Mouse (Mus musculus) hindbrain, embryonic 11.5 days (tissue): Measurements from ENCODE around the gene Wwox. TPM values are rescaled to one million over a fixed set of nuclear protein-coding genes. Genes with fewer than 3 reads are reported as not detected.

Experiments
- ATAC-seq: fragments of 200-750 bp; cut with Nextera tagmentation; 2 replicates; pipeline ENCODE4 v1.8.0; 2017; ENCODE audit warnings: mild to moderate bottlenecking, moderate TSS enrichment, moderate library complexity; ENCODE audit not compliant: low FRiP score
- DNase-seq: peaks from one replicate; pipeline ENCODE4 v3.0.0-alpha.2; 2015; ENCODE audit warnings: low spot score
- H3K27ac ChIP-seq: fragments of 300-500 bp; sonication (generic); 2 replicates; pipeline ENCODE4 v1.5.1; 2014; ENCODE audit warnings: mild to moderate bottlenecking, low read depth, low read length
- H3K27me3 ChIP-seq: fragments of 300-500 bp; sonication (generic); 2 replicates; pipeline ENCODE4 v1.6.1; 2014; ENCODE audit warnings: mild to moderate bottlenecking, low read length, moderate library complexity, mixed read lengths; ENCODE audit not compliant: control insufficient read depth, insufficient read depth
- H3K36me3 ChIP-seq: fragments of 300-500 bp; sonication (generic); 2 replicates; pipeline ENCODE4 v1.6.1; 2014; ENCODE audit warnings: mild to moderate bottlenecking, low read length, moderate library complexity, mixed read lengths; ENCODE audit not compliant: control insufficient read depth, insufficient read depth
- H3K4me1 ChIP-seq: fragments of 300-500 bp; sonication (generic); replicated peaks from 2 replicates; pipeline ENCODE4 v1.6.1; 2014; ENCODE audit warnings: low read length, mixed read lengths; ENCODE audit not compliant: control insufficient read depth, insufficient read depth
- H3K4me2 ChIP-seq: fragments of 300-500 bp; sonication (generic); replicated peaks from 2 replicates; pipeline ENCODE4 v1.6.1; 2014; ENCODE audit warnings: mild to moderate bottlenecking, low read depth, low read length
- H3K4me3 ChIP-seq: fragments of 300-500 bp; sonication (generic); 2 replicates; pipeline ENCODE4 v1.5.1; 2014; ENCODE audit warnings: low read depth, low read length
- H3K9ac ChIP-seq: fragments of 300-500 bp; sonication (generic); 2 replicates; pipeline ENCODE4 v1.6.1; 2014; ENCODE audit warnings: low read depth, low read length
- H3K9me3 ChIP-seq: fragments of 300-500 bp; sonication (generic); 2 replicates; pipeline ENCODE4 v1.6.1; 2016; ENCODE audit warnings: low read length; ENCODE audit not compliant: control insufficient read depth
- WGBS: fragments of 180-500 bp; shearing (Covaris S2); extraction: QIAGEN DNeasy Blood & Tissue Kit; methylation state at CpG from one replicate; pipeline ENCODE4 v1.1.7; 2014; 5-methylcytosine and 5-hydroxymethylcytosine counted together
- polyA plus RNA-seq: library from polyadenylated mRNA; unstranded; fragments of >200 nt; fragmentation: Nextera tagmentation; extraction: Ambion mirVana; gene quantifications from 2 replicates; pipeline ENCODE4 v1.2.1, GENCODE M21; 2014

Gene Wwox
- polyA plus RNA-seq, 1 experiment from 2014 or later, result 14.1 TPM

GRCm38 (mm10) chr8:115359701-115360100 lies 920.2 kb downstream of the Wwox start:
- no peaks in the 10 kb centered on the region for H3K9me3 ChIP-seq
- H3K27me3 ChIP-seq, result no peaks in the 10 kb centered on the region
- 56% methylated on average over 12 of the region's 12 CpGs for WGBS
- no peak for DNase-seq
- no peaks in the 10 kb centered on the region; the same call in 1 of the 2 replicates for H3K4me1 ChIP-seq
- H3K36me3 ChIP-seq, result no peaks in the 10 kb centered on the region
- no peak overlapping the region for H3K27ac ChIP-seq
- H3K4me3 ChIP-seq, result no peak overlapping the region
- no peak overlapping the region for H3K4me2 ChIP-seq
- ATAC-seq, result no peak
- H3K9ac ChIP-seq, result no peak overlapping the region

DNA sequence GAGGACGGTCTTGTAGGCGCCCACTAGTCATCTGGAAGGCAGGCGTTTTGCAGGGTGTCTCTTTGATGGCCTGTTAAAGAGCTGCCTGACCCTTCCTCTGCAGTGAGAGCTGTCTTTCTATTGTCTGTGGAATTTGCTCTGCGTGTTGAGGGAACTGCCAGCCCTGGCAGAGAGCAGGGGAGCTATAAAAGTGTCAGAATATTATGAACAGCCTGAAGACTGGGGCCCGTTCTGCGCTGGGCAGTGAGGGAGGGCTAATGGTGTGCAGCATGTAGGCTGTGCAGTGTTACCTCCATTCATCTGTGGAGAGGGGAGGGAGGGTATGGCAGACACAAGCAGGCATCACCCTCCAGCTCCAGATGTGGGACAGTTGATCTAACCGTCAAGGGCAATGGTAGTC lies 923.1 kb downstream of the Wwox start:
- DNase-seq (no peak), ATAC-seq (no peak)
- H3K36me3 ChIP-seq, result no peaks in the 10 kb centered on the region
- H3K27me3 ChIP-seq, result no peaks in the 10 kb centered on the region
- 63% methylated on average over 7 of the region's 7 CpGs for WGBS
- H3K27ac ChIP-seq, result no peak overlapping the region
- H3K4me3 ChIP-seq, result no peak overlapping the region
- no peak overlapping the region for H3K9ac ChIP-seq
- no peaks in the 10 kb centered on the region for H3K9me3 ChIP-seq
- no peaks in the 10 kb centered on the region for H3K4me1 ChIP-seq
- H3K4me2 ChIP-seq, result no peak overlapping the region

DNA sequence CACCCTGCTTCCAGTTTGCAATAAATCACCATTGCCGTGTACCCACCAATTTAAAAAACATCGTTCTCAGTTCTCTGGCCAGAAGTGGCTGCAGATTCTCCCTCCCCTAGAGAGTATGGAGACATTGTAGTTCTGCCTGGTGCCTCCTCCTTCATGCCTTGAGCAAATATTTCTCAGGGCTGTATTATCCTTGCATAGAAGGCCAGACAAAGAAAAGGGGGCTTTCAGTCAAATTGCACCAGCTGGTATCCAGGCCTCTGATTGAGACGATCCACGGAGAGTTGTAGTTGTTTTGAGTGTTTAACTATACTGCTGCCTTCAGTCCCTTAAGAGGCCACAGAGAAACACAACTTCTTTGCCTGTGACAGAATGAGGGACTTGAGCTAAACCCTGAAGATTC lies 935.5 kb downstream of the Wwox start:
- Histone ChIP-seq H3K9ac (no peak overlapping the region), H3K4me3 (no peak overlapping the region), H3K27ac (no peak overlapping the region), H3K36me3 (no peaks in the 10 kb centered on the region), H3K27me3 (no peaks in the 10 kb centered on the region), H3K9me3 (no peaks in the 10 kb centered on the region), H3K4me1 (no peaks in the 10 kb centered on the region), H3K4me2 (no peak overlapping the region)
- DNase-seq, result peak; percentile 28
- ATAC-seq, result no peak; the same call in 1 of the 2 replicates
- 38% methylated on average over 4 of the region's 4 CpGs for WGBS

GRCm38 (mm10) chr8:115375361-115376047 lies 936.0 kb downstream of the Wwox start:
- no peaks in the 10 kb centered on the region for H3K9me3 ChIP-seq
- no peaks in the 10 kb centered on the region for H3K4me1 ChIP-seq
- no peak overlapping the region for H3K27ac ChIP-seq
- H3K36me3 ChIP-seq, result no peaks in the 10 kb centered on the region
- no peak overlapping the region for H3K9ac ChIP-seq
- no peak for ATAC-seq
- no peak for DNase-seq
- 76% methylated on average over 8 of the region's 8 CpGs for WGBS
- H3K4me3 ChIP-seq, result no peak overlapping the region
- no peaks in the 10 kb centered on the region for H3K27me3 ChIP-seq
- H3K4me2 ChIP-seq, result no peak overlapping the region

DNA sequence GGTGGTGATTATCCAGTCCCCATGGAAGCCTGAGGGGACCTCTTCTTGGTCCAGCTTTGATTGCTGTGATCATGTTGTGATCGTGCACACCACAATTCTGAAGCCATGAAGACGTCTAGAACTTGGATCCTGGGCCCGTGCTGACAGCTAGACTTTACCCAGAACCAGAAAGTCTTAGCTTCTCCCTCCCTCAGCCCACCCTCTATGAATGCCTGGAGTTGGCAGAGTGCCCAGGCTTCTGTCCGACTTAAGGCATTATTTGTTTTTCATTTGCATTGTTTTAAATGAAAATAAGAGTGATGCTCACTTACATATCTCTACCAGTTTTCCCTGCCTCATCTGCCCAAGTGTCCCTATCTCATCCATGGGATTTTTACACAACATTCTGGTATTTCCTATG lies 937.9 kb downstream of the Wwox start:
- WGBS, result 77% methylated on average over 4 of the region's 4 CpGs
- ATAC-seq, result no peak

DNA sequence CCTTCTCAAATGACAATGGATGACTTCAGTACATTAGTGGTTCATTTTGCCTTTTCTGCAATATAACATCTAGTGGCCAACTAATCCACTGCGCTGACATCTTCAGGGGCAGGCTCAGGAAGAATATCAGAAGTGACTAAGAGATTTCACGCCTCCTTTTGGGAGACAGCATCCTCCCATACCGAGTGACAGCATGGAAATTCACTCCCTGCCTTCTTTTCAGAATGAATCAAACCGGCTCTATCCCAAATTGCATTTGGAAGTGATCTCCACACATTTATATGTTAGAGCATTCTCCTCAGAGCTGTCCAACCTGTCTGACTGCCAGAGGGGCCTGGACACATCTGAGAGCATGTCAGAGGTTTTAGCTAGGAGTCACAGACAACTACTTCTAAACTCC lies 940.6 kb downstream of the Wwox start:
- no peaks in the 10 kb centered on the region for H3K4me1 ChIP-seq
- H3K9ac ChIP-seq, result no peak overlapping the region
- 72% methylated on average over 4 of the region's 4 CpGs for WGBS

More for the DNA sequence above, 937.9 kb downstream of the Wwox start:
- no peak overlapping the region for H3K4me2 ChIP-seq
- no peaks in the 10 kb centered on the region for H3K4me1 ChIP-seq
- no peak for DNase-seq
- no peak overlapping the region for H3K9ac ChIP-seq
- no peaks in the 10 kb centered on the region for H3K27me3 ChIP-seq
- no peak overlapping the region for H3K4me3 ChIP-seq
- H3K9me3 ChIP-seq, result no peaks in the 10 kb centered on the region
- no peak overlapping the region for H3K27ac ChIP-seq
- H3K36me3 ChIP-seq, result no peaks in the 10 kb centered on the region

DNA sequence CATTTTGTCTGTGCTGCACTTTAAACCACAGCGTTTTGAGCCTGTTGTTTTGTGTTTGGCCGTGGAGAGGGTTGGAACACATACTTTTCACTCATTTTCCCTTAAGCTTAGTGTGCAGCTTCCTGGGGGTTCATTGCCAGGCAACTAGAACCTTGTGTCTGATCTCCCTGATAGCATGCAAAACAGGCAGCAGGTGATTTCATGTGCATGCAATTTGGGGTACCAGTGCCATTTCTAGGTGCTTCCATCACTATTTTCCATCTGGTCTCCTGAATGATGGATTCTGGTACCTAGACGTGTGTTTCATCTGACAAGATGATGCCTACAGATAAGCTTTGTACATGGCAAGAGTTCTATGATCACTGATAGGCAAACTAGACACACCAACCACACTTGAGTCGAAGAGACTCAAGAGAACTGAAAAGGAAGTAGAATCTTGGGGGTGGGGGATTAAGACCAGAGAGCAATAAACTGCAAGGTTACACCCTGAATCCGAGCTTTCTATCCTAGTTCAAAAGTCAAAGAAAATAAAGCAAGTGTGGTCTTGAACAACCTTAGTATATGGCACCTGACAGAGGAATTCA lies 951.6 kb downstream of the Wwox start:
- no peak overlapping the region for H3K9ac ChIP-seq
- no peaks in the 10 kb centered on the region for H3K27me3 ChIP-seq
- no peak overlapping the region for H3K27ac ChIP-seq
- no peak for ATAC-seq
- H3K4me3 ChIP-seq, result no peak overlapping the region
- WGBS, result 89% methylated on average over 5 of the region's 5 CpGs
- H3K36me3 ChIP-seq, result no peaks in the 10 kb centered on the region
- H3K9me3 ChIP-seq, result no peaks in the 10 kb centered on the region
- H3K4me2 ChIP-seq, result no peak overlapping the region
- no peaks in the 10 kb centered on the region for H3K4me1 ChIP-seq
- no peak for DNase-seq

More for the DNA sequence above, 940.6 kb downstream of the Wwox start:
- Histone ChIP-seq H3K4me2 (no peak overlapping the region), H3K27ac (no peak overlapping the region), H3K9me3 (no peaks in the 10 kb centered on the region), H3K36me3 (no peaks in the 10 kb centered on the region), H3K4me3 (no peak overlapping the region), H3K27me3 (no peaks in the 10 kb centered on the region)
- DNase-seq, result no peak
- no peak for ATAC-seq

GRCm38 (mm10) chr8:115395840-115396239 lies 956.4 kb downstream of the Wwox start:
- Histone ChIP-seq H3K36me3 (no peaks in the 10 kb centered on the region), H3K4me3 (no peak overlapping the region), H3K4me1 (no peaks in the 10 kb centered on the region), H3K27ac (no peak overlapping the region), H3K27me3 (no peaks in the 10 kb centered on the region), H3K9me3 (no peaks in the 10 kb centered on the region), H3K9ac (no peak overlapping the region), H3K4me2 (no peak overlapping the region)
- 80% methylated on average over 5 of the region's 5 CpGs for WGBS
- ATAC-seq, result no peak
- DNase-seq, result no peak

- Histone ChIP-seq H3K4me3 (no peak overlapping the region), H3K4me2 (no peak overlapping the region), H3K36me3 (no peaks in the 10 kb centered on the region), H3K4me1 (no peaks in the 10 kb centered on the region), H3K27me3 (no peaks in the 10 kb centered on the region), H3K9ac (no peak overlapping the region), H3K9me3 (no peaks in the 10 kb centered on the region), H3K27ac (no peak overlapping the region)
- ATAC-seq, result no peak
- DNase-seq, result no peak
- WGBS, result 83% methylated on average over 3 of the region's 3 CpGs
These were observed 958.5 kb downstream of the Wwox start for GRCm38 (mm10) chr8:115397981-115398380.
